Mouse (Mus musculus) ES-E14 (cell line): ENCODE data around the gene Cryga. TPM values are rescaled to one million over a fixed set of nuclear protein-coding genes. Genes with fewer than 3 reads are reported as not detected.

Experiments used
- DNase-seq: peaks from one replicate; pipeline ENCODE4 v3.0.0-alpha.2; 2013; ENCODE audit warnings: low read depth, low spot score
- H3K27ac ChIP-seq: 2 replicates; pipeline ENCODE4 v1.5.1; 2012; ENCODE audit warnings: low read depth, mild to moderate bottlenecking, low read length, moderate library complexity, mixed read lengths; ENCODE audit not compliant: poor library complexity, insufficient read depth, severe bottlenecking
- H3K36me3 ChIP-seq: 2 replicates; pipeline ENCODE4 v1.6.1; 2012; ENCODE audit warnings: mild to moderate bottlenecking, low read length, moderate library complexity, mixed read lengths; ENCODE audit not compliant: control insufficient read depth, poor library complexity, insufficient read depth, severe bottlenecking
- H3K4me1 ChIP-seq, 2 experiments: fragments of 150-350 bp in 1 of 2; sonication (generic) in 1 of 2; 2 replicates each; pipeline ENCODE4 v1.6.1; 2012; ENCODE audit warnings: low read length in 2 of 2, mild to moderate bottlenecking in 1 of 2, mixed read lengths in 1 of 2; ENCODE audit not compliant: control insufficient read depth in 2 of 2, insufficient read depth in 2 of 2, poor library complexity in 1 of 2
- H3K4me3 ChIP-seq, 2 experiments: fragments of 150-350 bp in 1 of 2; sonication (generic) in 1 of 2; 2 replicates each; pipeline ENCODE4 v1.5.1; 2012; ENCODE audit warnings: low read length in 2 of 2, low read depth in 1 of 2, mild to moderate bottlenecking in 1 of 2, mixed read lengths in 1 of 2; ENCODE audit not compliant: insufficient read depth in 1 of 2, poor library complexity in 1 of 2, severe bottlenecking in 1 of 2
- H3K9ac ChIP-seq: 2 replicates; pipeline ENCODE4 v1.6.1; 2012; ENCODE audit warnings: low read depth, mild to moderate bottlenecking, low read length, mixed read lengths; ENCODE audit not compliant: poor library complexity, insufficient read depth, severe bottlenecking
- H3K9me3 ChIP-seq: fragments of 150-350 bp; sonication (generic); 2 replicates; pipeline ENCODE4 v1.6.1; 2012; ENCODE audit warnings: low read depth, mild to moderate bottlenecking, low read length; ENCODE audit not compliant: control insufficient read depth, insufficient read depth
- CHD2 ChIP-seq: IDR thresholded peaks from 2 replicates; pipeline ENCODE4 v1.6.1; 2014; ENCODE audit warnings: mild to moderate bottlenecking, low read depth, low read length, inconsistent platforms
- HCFC1 ChIP-seq: IDR thresholded peaks from 2 replicates; pipeline ENCODE4 v1.6.1; 2012; ENCODE audit warnings: low read length, inconsistent platforms, borderline replicate concordance; ENCODE audit not compliant: insufficient read depth
- MAFK ChIP-seq: IDR thresholded peaks from 2 replicates; pipeline ENCODE4 v1.6.1; 2014; ENCODE audit warnings: mild to moderate bottlenecking, low read depth, low read length, inconsistent platforms; ENCODE audit not compliant: insufficient read depth
- ZC3H11A ChIP-seq: IDR thresholded peaks from 2 replicates; pipeline ENCODE4 v1.6.1; 2012; ENCODE audit warnings: low read depth, mild to moderate bottlenecking, inconsistent platforms, low read length, borderline replicate concordance
- ZNF384 ChIP-seq: IDR thresholded peaks from 2 replicates; pipeline ENCODE4 v1.6.1; 2012; ENCODE audit warnings: low read depth, low read length, inconsistent platforms
- in situ Hi-C, 2 experiments: fragments of 600-800 bp; cut with MboI; formaldehyde crosslinking; loops; one replicate each; pipeline ENCODE4 v1.15.1; 2025; ENCODE audit warnings: low sequenced_read_pairs in 2 of 2, inconsistent platforms in 1 of 2; ENCODE audit not compliant: unreplicated experiment in 2 of 2
- total RNA-seq: library from RNA; depleted of rRNA; stranded (reverse); fragments of 300-350 nt; gene quantifications from 2 replicates; pipeline ENCODE4 v1.2.3, GENCODE M21; 2012

Cryga gene
- total RNA-seq, 1 experiment: 2.3 TPM

- no peak for TF ChIP-seq MAFK
- TF ChIP-seq ZC3H11A: no peak
- TF ChIP-seq HCFC1: no peak
- H3K9ac ChIP-seq: no peak within 1 kb of the TSS
- no peak for DNase-seq
These were observed 21.0 kb downstream of the Cryga start, which contains the start of gene Crygb for GRCm38 (mm10) chr1:65082188-65082587. Gene Crygb (minus strand): TSS chr1:65082288.

DNA sequence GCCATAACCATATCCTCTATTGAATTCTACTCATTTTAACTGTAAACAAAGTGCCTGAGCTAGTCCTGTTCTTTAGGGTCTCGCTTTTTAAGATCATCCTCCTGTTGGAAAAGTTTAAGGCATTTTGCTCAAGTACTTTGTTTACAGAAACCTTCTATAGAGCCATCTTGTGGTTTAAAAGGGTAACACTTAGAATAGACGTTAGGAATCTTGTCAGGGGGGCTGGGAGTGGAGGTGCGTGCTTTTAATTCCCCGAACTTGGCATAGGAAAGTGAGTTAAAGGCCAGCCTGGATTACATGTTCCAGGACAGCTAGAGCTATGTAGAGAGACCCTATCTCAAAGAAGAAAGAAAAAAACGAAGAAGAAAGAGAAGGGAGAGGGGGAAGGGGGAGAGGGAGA, 27.6 kb downstream of the Cryga start:
- TF ChIP-seq ZNF384 (no peak), HCFC1 (no peak), CHD2 (no peak), ZC3H11A (no peak), MAFK (no peak)
- in situ Hi-C loops: no loop called here
- H3K9ac ChIP-seq: no peak overlapping the region
- no peak overlapping the region for H3K27ac ChIP-seq
- no peak for DNase-seq
- H3K9me3 ChIP-seq: no peaks in the 10 kb centered on the region
- no peaks in the 10 kb centered on the region; a peak in 1 of 4 replicates for H3K4me1 ChIP-seq
- no peak overlapping the region for H3K4me3 ChIP-seq
- H3K36me3 ChIP-seq: no peaks in the 10 kb centered on the region

More at GRCm38 (mm10) chr1:65082188-65082587, 21.0 kb downstream of the Cryga start, which contains the start of gene Crygb:
- H3K4me3 ChIP-seq: peak within 1 kb of the TSS in 1 of 2 experiments; percentile 46; a peak in 2 of 4 replicates
- H3K27ac ChIP-seq: no peak within 1 kb of the TSS
- no peaks in the 10 kb centered on the region for H3K4me1 ChIP-seq
- no peaks in the 10 kb centered on the region for H3K9me3 ChIP-seq
- no peaks in the 10 kb centered on the region for H3K36me3 ChIP-seq
- in situ Hi-C loops: no loop called here

DNA sequence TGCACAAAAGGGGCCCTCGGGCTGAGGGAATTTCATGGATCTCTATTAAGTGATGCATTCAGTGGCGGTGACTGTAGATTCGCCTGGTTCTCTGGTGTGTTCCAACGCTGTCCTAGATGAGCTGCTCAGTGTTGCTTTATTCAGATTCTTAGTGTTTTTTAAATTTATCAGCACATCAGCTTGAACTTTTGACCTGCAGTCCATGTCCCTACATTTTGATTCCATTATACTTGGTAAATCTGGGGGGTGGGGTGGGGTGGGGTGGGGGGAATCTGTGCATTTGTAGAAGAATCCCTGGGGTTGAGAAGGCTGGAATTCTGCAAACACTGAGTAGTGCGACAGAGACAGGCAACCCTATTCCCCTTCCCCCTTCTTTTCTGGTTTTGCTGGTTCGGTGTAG, 29.6 kb downstream of the Cryga start, which contains the start of gene Crygc:
Crygc (minus strand) TSS at position 101 of the 400 bp plus-strand sequence.
- H3K27ac ChIP-seq: no peak within 1 kb of the TSS
- H3K4me1 ChIP-seq: no peaks in the 10 kb centered on the region; a peak in 1 of 4 replicates
- TF ChIP-seq ZNF384 (no peak), ZC3H11A (no peak), CHD2 (no peak), HCFC1 (no peak)
- DNase-seq: no peak
- in situ Hi-C loops: no loop called here
- H3K36me3 ChIP-seq: no peaks in the 10 kb centered on the region
- H3K9me3 ChIP-seq: no peaks in the 10 kb centered on the region
- H3K9ac ChIP-seq: no peak within 1 kb of the TSS; the same call in 1 of the 2 replicates
- peak within 1 kb of the TSS; percentile 51 to 53; a peak in 2 of 4 replicates for H3K4me3 ChIP-seq

DNA sequence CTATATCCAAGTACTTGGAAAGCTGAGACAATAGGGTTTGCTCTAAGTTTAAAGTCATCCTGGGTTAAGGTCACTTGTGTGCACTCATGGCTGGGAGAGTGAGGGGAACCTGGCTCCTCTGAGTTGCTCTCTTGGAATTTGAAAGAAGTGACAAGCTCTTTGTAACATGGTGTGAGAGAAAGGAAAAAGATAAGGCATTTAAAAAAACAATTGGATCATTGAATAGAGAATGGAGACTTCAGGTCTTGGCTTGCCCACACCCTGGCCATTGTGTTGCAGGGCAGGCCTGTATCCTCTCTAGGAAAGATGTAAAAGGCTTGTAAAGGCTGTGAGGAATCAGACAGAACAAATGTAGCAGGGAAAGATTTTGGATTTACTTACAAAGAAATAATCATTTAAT, 35.3 kb downstream of the Cryga start:
- DNase-seq: no peak

DNA sequence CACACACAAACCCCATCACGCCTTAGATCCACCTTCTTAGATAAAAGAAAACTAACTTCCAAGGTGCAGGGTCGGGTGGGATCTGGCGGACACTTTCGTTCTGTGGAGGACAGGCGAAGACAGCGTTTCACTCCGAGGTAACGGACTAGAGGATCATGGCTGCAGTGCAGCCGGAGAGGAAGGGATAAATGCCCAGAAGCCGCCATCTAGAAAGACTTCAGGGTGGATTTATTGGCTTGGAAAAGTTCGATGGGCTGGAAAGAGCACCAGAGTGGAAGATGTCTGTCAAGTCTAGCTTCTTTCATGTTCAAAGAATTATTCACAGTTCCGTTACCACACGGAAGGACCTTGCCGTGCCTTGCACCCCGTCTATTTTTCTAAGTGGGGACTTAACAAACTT, 39.0 kb downstream of the Cryga start:
- Histone ChIP-seq H3K9me3 (no peaks in the 10 kb centered on the region), H3K4me3 (no peak overlapping the region), H3K4me1 (no peaks in the 10 kb centered on the region), H3K27ac (no peak overlapping the region), H3K36me3 (no peaks in the 10 kb centered on the region), H3K9ac (no peak overlapping the region)
- in situ Hi-C loops: no loop called here
- TF ChIP-seq ZC3H11A (no peak), CHD2 (no peak), MAFK (no peak), HCFC1 (no peak), ZNF384 (no peak)
- no peak for DNase-seq

More for the DNA sequence above, 35.3 kb downstream of the Cryga start:
- no peak overlapping the region for H3K4me3 ChIP-seq
- no peaks in the 10 kb centered on the region for H3K36me3 ChIP-seq
- in situ Hi-C loops: no loop called here
- no peaks in the 10 kb centered on the region for H3K9me3 ChIP-seq
- no peak for TF ChIP-seq HCFC1
- no peak for TF ChIP-seq ZNF384
- TF ChIP-seq CHD2: no peak
- TF ChIP-seq MAFK: no peak
- no peak for TF ChIP-seq ZC3H11A
- no peak overlapping the region for H3K27ac ChIP-seq
- no peak overlapping the region for H3K9ac ChIP-seq
- H3K4me1 ChIP-seq: no peaks in the 10 kb centered on the region
